Mouse (Mus musculus) cerebellum, postnatal 14 days (tissue): Measurements from ENCODE around the gene Rpl35a.
"Not testable (repeated sequence)": the region's sequence is repeated elsewhere in the genome, so short reads cannot be mapped to it uniquely, and the experiment has no call there.

Experiments
- DNase-seq, 2 experiments: peaks; one replicate each; pipeline ENCODE4 v3.0.0; 2021; ENCODE audit warnings: mixed read lengths in 2 of 2

Gene Rpl35a

GRCm38 (mm10) chr16:33056786-33057185 lies 533 bp downstream of the Rpl35a start:
- peak in 1 of 2 experiments; percentile 61 for DNase-seq

DNA sequence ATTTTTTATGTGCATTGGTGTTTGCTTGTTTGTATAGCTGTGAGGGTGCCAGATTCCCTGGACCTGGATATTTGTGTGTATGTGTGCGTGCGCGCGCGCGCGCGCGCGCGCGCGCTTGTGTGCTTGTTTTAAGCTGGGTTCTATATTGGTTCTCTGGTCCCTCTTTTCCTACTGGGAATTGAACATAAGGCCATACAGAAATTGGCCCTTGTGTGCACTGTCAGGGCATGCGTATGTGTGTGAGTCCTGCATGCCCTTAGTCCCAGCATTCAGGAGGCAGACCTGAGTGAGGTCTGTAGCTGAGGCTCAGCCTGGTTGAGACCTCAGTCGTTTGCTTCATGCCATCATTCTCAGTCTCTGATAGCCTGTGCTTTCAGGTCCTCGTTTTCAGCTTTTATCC lies 1.8 kb downstream of the Rpl35a start:
- no peak for DNase-seq

DNA sequence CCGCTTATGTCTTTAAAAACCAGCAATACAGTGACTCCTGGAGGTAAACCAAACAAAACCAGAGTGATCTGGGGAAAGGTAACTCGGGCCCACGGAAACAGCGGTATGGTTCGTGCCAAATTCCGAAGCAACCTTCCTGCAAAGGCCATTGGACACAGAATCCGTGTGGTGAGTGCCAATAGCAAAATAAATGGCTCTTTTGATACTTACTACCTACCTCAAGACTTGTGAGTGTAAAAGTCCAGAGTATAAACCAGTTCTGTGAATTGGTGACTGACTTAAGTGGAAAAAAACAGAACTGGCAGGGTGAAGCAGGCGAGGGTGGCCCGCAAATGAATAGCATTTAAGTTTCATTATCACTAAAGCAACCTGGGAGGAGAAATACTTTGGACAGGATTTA lies 2.4 kb downstream of the Rpl35a start:
- DNase-seq = not testable (repeated sequence)

- no peak for DNase-seq
Measured at GRCm38 (mm10) chr16:33059471-33059870, 3.2 kb downstream of the Rpl35a start.

GRCm38 (mm10) chr16:33060926-33061325 lies 4.7 kb downstream of the Rpl35a start:
- no peak for DNase-seq

DNA sequence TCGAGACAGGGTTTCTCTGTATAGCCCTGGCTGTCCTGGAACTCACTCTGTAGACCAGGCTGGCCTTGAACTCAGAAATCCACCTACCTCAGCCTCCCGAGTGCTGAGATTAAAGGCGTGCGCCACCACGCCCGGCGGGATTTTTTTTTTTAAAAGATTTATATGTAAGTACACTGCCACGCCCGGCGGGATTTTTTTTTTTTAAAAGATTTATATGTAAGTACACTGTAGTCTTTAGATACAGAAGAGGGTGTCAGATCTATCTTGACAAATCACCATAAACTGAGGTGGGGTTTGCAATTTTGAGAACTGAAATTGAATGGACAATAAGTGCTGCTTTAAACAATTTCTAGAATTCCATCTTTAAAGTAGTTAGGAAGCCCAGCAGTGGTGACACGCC lies 5.1 kb downstream of the Rpl35a start:
- no peak for DNase-seq

- DNase-seq = peak; percentile 93 to 95
Measured at GRCm38 (mm10) chr16:33062024-33062681, 5.9 kb downstream of the Rpl35a start, which contains the start of gene Lmln. Gene Lmln (plus strand): TSS chr16:33062521.

GRCm38 (mm10) chr16:33062682-33063131 lies 6.5 kb downstream of the Rpl35a start:
- DNase-seq = no peak

- no peak for DNase-seq
Measured at GRCm38 (mm10) chr16:33063267-33063666, 7.0 kb downstream of the Rpl35a start.

DNA sequence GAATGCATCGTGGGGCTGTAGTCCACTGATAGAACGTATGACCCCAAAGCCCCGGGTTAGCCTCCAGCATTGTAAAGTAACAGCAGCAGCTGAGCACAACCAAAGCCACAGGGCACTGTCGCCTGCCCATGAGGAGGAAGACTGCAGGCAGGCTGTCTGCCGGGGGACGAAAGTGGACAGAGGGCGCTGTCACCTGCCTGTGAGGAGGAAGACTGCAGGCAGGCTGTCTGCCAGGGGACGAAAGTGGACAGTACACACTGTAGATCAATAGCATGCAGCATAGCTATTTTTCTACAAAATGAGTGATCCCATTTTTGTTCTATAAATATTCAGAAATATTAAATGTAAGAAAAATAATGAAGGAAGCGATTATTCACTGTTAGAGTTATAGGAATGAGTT lies 8.4 kb downstream of the Rpl35a start:
- DNase-seq = peak in 1 of 2 experiments; percentile 8

DNA sequence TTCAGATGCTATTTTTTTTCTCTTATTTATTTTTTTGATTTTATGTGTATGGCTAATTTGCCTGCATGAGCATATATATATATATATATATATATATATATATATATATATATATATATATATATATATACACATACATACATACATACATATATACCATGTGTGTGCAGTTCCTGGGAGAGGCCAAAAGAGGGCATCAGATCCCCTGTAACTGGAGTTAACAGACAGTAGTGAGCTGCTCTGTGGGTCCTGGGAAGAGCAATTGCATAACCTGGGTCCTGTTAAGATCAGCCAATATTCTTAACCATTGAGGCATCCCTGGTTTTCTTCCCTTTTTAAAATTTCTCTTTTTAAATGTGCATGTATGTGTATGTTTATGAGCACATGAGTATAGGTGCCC lies 14.7 kb downstream of the Rpl35a start:
- DNase-seq = no peak

GRCm38 (mm10) chr16:33072871-33073557 lies 16.8 kb downstream of the Rpl35a start:
- DNase-seq = no peak

DNA sequence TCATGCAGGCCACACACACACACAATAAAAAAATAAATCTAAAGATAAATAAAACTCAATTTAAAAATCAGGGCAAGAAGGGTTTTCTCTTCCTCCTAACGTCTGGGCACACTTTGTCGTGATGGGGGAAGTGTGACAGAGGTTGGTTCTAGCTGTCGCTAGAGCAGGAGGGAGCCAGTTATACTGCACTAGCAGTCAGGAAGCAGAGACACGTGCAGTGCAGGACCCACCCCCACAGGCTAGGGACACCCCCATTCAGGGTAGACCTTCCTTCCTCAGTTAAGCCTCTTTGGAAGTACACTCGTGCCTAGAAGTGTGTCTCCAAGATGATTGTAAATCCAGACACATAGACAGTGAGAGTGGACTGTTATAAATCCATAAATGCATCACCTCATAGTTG lies 18.7 kb downstream of the Rpl35a start:
- no peak for DNase-seq

DNA sequence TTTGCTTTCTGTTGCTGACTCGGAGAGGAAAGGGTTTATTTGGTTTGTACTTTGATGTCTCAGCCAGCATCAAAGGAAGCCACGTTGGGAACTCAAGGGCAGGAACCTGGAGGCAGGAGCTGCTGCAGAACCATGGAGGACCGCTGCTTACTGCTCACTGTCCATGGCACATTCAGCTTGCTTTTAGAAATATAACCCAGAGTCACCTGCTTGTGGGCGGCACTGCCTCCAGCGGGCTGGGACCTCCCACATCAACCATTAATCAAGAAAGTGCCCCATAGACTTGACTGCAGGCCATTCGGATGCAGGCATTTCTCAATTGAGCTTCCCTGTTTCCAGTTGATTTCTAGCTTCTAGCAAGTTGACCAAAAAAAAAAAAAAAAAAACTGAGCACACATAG lies 19.8 kb downstream of the Rpl35a start:
- no peak for DNase-seq

DNA sequence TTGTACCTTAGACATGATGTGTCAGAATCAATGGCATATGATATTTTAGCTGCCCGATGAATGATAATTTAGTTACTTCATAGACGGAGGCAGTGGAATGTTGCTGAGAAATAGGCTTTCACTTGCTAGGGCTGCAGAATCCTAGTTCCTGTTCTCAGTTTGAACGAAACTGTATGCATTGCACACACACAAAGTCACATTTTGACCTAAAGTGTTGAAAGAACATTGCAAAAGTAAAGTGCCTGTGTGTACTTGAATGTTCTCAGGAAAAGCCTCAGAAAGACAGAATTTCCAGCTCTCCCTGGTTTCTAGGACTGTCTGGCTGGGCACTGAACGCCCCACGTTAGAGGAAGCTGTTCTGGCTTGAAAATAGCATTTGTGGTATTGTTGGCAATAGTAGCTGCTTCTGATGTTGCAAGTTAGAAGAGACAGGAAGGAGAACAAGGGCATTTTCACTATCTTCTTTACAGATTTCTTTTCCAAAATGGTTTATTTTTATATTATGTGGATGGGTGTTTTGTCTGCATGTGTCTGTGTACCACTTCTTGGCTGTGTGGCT lies 20.9 kb downstream of the Rpl35a start:
- no peak for DNase-seq

GRCm38 (mm10) chr16:33080063-33080462 lies 23.8 kb downstream of the Rpl35a start:
- no peak for DNase-seq

GRCm38 (mm10) chr16:33082951-33083350 lies 26.7 kb downstream of the Rpl35a start:
- no peak for DNase-seq

DNA sequence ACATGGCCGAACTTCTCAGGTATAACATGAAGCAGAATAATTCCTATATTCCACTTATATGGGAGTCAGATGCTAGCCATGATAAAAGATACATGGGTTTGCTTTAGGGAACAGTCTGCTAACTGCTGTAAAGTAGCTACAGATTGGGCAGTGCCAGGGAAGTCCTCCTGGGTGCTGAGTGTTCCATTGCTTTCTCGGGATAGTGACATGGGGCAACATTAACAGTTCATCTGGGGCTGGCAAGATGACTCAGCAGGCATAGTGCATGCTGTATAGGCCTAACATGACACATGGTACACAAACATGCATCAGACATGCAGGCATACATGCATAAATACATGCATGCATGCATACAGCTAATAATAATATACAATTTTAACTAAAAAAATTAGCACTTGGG lies 27.7 kb downstream of the Rpl35a start:
- DNase-seq = no peak

DNA sequence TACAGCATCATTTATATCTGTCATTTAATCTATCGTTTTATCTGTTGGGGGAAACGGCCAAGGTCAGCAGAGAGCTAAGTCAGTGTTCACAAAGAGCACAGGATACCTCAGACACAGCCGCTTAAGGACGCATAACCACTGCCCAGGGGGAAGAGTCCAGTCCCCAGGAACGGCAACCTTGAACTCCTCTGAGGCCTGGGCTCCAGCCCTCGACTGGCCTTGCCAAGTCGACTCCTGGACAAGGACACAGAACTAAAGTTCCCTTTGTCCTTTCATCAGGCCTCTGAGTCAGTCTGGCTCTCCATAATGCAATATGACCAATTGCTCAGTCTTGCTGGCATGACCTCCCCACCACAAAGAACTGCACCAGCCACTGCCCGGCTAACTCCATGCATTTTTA lies 29.4 kb downstream of the Rpl35a start:
- no peak for DNase-seq
